Comparison of ENCODE assay signal across 23 mouse cellular contexts in the genomic region with DNA sequence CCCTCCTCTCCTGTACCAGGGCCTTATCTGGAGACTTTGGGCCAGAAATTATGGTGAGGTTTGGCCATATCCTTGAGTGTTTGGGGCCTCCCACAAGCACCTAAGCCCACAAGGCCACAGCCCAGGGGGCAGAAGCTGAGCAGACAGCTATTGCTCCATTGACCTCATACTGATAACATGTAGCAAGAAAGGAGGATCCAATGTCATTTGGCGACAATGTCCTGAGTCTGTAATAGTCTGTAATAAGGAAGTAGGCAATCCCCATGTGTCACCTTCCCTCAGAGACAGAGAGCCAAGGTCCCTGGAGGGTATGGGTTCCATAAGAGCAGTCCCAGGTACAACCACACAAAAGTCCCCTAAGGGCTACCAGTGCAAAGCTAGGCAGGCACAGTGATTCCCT. TPM values are rescaled to one million over a fixed set of nuclear protein-coding genes. Genes with fewer than 3 reads are reported as not detected.
DNase-seq lines count a peak whose midpoint lies in the region; ATAC-seq and TF ChIP-seq lines count a peak whose summit lies in the region.
"Had no signal": no experiment of that assay in that cellular context is flagged by ENCODE, and none has a peak within 500 bp of the region (broad histone marks: within the 10 kb centered on the region; RNA-seq: fewer than 3 reads in every experiment).

No protein-coding gene starts in this region.

- H3K36me3 ChIP-seq in intestine, embryonic 16.5 days (ENCODE audit: control insufficient read depth, insufficient read depth, low read length), result no peaks in the 10 kb centered on the region
- H3K36me3 ChIP-seq in midbrain, embryonic 16.5 days (ENCODE audit: control insufficient read depth, insufficient read depth, low read length), result no peaks in the 10 kb centered on the region
- H3K36me3 ChIP-seq: heart, embryonic 12.5 days; midbrain, embryonic 12.5 days; neural tube, embryonic 12.5 days had no signal

- peaks cover 7% of the 10 kb centered on the region for H3K4me1 ChIP-seq in intestine, embryonic 16.5 days (ENCODE audit: control insufficient read depth, insufficient read depth, low read length)
- H3K4me1 ChIP-seq in midbrain, embryonic 16.5 days (ENCODE audit: control insufficient read depth, insufficient read depth, low read length), result no peaks in the 10 kb centered on the region
- H3K4me1 ChIP-seq: forebrain, embryonic 13.5 days; midbrain, embryonic 12.5 days; neural tube, embryonic 12.5 days had no signal

- H3K27ac ChIP-seq in layer of hippocampus, adult 2 months, result peak overlapping the region; percentile 80
- peak overlapping the region; percentile 72 for H3K27ac ChIP-seq in intestine, embryonic 16.5 days (ENCODE audit: low read length)
- H3K27ac ChIP-seq in midbrain, embryonic 16.5 days (ENCODE audit: low read length), result no peak overlapping the region
- H3K27ac ChIP-seq: forebrain, embryonic 13.5 days; liver, embryonic 12.5 days; midbrain, embryonic 12.5 days; neural tube, embryonic 12.5 days had no signal

- no peak overlapping the region for H3K4me2 ChIP-seq in intestine, embryonic 16.5 days (ENCODE audit: low read depth, low read length)
- H3K4me2 ChIP-seq in midbrain, embryonic 16.5 days (ENCODE audit: low read length), result no peak overlapping the region
- H3K4me2 ChIP-seq: forebrain, embryonic 13.5 days; heart, embryonic 12.5 days; liver, embryonic 12.5 days; midbrain, embryonic 12.5 days; neural tube, embryonic 12.5 days had no signal

- H3K9me3 ChIP-seq in intestine, embryonic 16.5 days (ENCODE audit: control insufficient read depth, low read length), result no peaks in the 10 kb centered on the region
- H3K9me3 ChIP-seq in midbrain, embryonic 16.5 days (replicated peaks; ENCODE audit: control insufficient read depth, low read length, poor library complexity, severe bottlenecking), result no peaks in the 10 kb centered on the region
- H3K9me3 ChIP-seq: forebrain, embryonic 13.5 days; heart, embryonic 12.5 days; liver, embryonic 12.5 days; midbrain, embryonic 12.5 days; neural tube, embryonic 12.5 days had no signal

- DNase-seq in adrenal gland, adult 8-10 months, result peak; percentile 64
- no peak for DNase-seq in adrenal gland, postnatal 25 days
- DNase-seq in layer of hippocampus, adult 2 months (ENCODE audit: low spot score in 2 of 2), result no peak
- DNase-seq in layer of hippocampus, adult 8-10 months (ENCODE audit: low spot score in 2 of 2), result no peak
- DNase-seq in urinary bladder, adult 18-20 months (ENCODE audit: low spot score in 2 of 2), result no peak
- DNase-seq: adrenal gland, postnatal 10 days; cerebellum, adult 8-10 months; cerebellum, postnatal 36 days; heart, adult 11 months; heart, postnatal 10 days; kidney, postnatal 4 days; lung, adult 18-20 months; lung, postnatal 10 days; retina, postnatal 1 day; right cerebral cortex, postnatal 25 days had no signal

- peak; percentile 83 for ATAC-seq in intestine, embryonic 16.5 days
- no peak for ATAC-seq in midbrain, embryonic 16.5 days
- ATAC-seq: CD4-positive, CD25-positive, alpha-beta regulatory T cell, adult 4 months; forebrain, embryonic 13.5 days; liver, embryonic 12.5 days had no signal

- no peak overlapping the region for H3K4me3 ChIP-seq in layer of hippocampus, adult 2 months
- H3K4me3 ChIP-seq in intestine, embryonic 16.5 days (ENCODE audit: low read length), result no peak overlapping the region
- no peak overlapping the region for H3K4me3 ChIP-seq in midbrain, embryonic 16.5 days (ENCODE audit: low read depth, low read length)
- H3K4me3 ChIP-seq: forebrain, embryonic 13.5 days; heart, embryonic 12.5 days; liver, embryonic 12.5 days; midbrain, embryonic 12.5 days; neural tube, embryonic 12.5 days had no signal

- H3K27me3 ChIP-seq in intestine, embryonic 16.5 days (replicated peaks; ENCODE audit: control insufficient read depth, insufficient read depth, low read length), result no peaks in the 10 kb centered on the region
- H3K27me3 ChIP-seq in midbrain, embryonic 16.5 days (ENCODE audit: control insufficient read depth, insufficient read depth, low read depth, low read length), result peaks cover 2% of the 10 kb centered on the region; the same call in 1 of the 2 replicates

- no peak for TF ChIP-seq CTCF in layer of hippocampus, adult 2 months (conservative IDR thresholded peaks at IDR 0.05)

- H3K9ac ChIP-seq in intestine, embryonic 16.5 days (ENCODE audit: low read depth, low read length), result peak overlapping the region; percentile 27; the same call in 1 of the 2 replicates
- H3K9ac ChIP-seq in midbrain, embryonic 16.5 days (ENCODE audit: low read depth, low read length), result no peak overlapping the region
- H3K9ac ChIP-seq: forebrain, embryonic 13.5 days; heart, embryonic 12.5 days; liver, embryonic 12.5 days; midbrain, embryonic 12.5 days; neural tube, embryonic 12.5 days had no signal

- WGBS in intestine, embryonic 16.5 days, result 44% methylated on average over 1 of the region's 1 CpGs
- 97% methylated on average over 1 of the region's 1 CpGs for WGBS in midbrain, embryonic 16.5 days

RNA-seq across cellular contexts. Expression of gene Prodh, which starts 7.7 kb away (rescaled TPM):
- total RNA-seq in adrenal gland, adult 8-10 months (2022), result 10 to 100 TPM; 24.3 to 64.6 (median 44.3) TPM
- total RNA-seq in adrenal gland, postnatal 25 days (2021), result 41.8 and 67.7 TPM in 2 replicates
- total RNA-seq in layer of hippocampus, adult 2 months (2021), result 10 to 100 TPM; 45.1 to 48.2 TPM
- 10 to 100 TPM; 39.8 to 45.6 (median 40.5) TPM for total RNA-seq in layer of hippocampus, adult 8-10 months (2022)
- polyA plus RNA-seq in intestine, embryonic 16.5 days (2015; fragmentation: Nextera tagmentation; extraction: Ambion mirVana), result 20.1 and 24.4 TPM in 2 replicates
- 3.6 and 4.1 TPM in 2 replicates for polyA plus RNA-seq in midbrain, embryonic 16.5 days (2015; fragmentation: Nextera tagmentation; extraction: Ambion mirVana)

RNA-seq across cellular contexts. Expression of gene Dgcr6, which starts 29.6 kb away (rescaled TPM):
- total RNA-seq in adrenal gland, adult 8-10 months (2022), result 10 to 100 TPM; 63.2 to 80.9 (median 74.1) TPM
- 71.9 and 82.3 TPM in 2 replicates for total RNA-seq in adrenal gland, postnatal 25 days (2021)
- total RNA-seq in layer of hippocampus, adult 2 months (2021), result 10 to 100 TPM; 70.3 to 73.8 TPM
- total RNA-seq in layer of hippocampus, adult 8-10 months (2022), result 10 to 100 TPM; 72.9 to 89.1 (median 76.9) TPM
- polyA plus RNA-seq in intestine, embryonic 16.5 days (2015; fragmentation: Nextera tagmentation; extraction: Ambion mirVana), result 77.0 and 77.1 TPM in 2 replicates
- polyA plus RNA-seq in midbrain, embryonic 16.5 days (2015; fragmentation: Nextera tagmentation; extraction: Ambion mirVana), result 155 and 157 TPM in 2 replicates

RNA-seq across cellular contexts. Expression of gene Rtn4r, which starts 45.2 kb away (rescaled TPM):
- total RNA-seq in adrenal gland, adult 8-10 months (2022), result under 1 TPM in 3 of 4 experiments, not detected in 1; 0.14 to 0.30 (median 0.23) TPM
- total RNA-seq in adrenal gland, postnatal 25 days (2021), result not detected in 2 replicates
- total RNA-seq in layer of hippocampus, adult 2 months (2021), result 100 to 1,000 TPM; 106 to 111 TPM
- total RNA-seq in layer of hippocampus, adult 8-10 months (2022), result 10 to 100 TPM; 96.1 to 98.8 (median 97.6) TPM
- polyA plus RNA-seq in intestine, embryonic 16.5 days (2015; fragmentation: Nextera tagmentation; extraction: Ambion mirVana), result 0.73 and 2.4 TPM in 2 replicates
- 26.6 and 29.7 TPM in 2 replicates for polyA plus RNA-seq in midbrain, embryonic 16.5 days (2015; fragmentation: Nextera tagmentation; extraction: Ambion mirVana)
- polyA plus RNA-seq: CD4-positive, CD25-positive, alpha-beta regulatory T cell, adult 4 months had no signal

Comparison
In these comparisons a context has a peak if more than half of its experiments do, and no peak if none do; other contexts are left out.
1. RNA of gene Rtn4r, which starts 45.2 kb away (total RNA-seq): 106 to 111 TPM in layer of hippocampus, adult 2 months and 96.1 to 98.8 TPM in layer of hippocampus, adult 8-10 months; 0.14 to 0.30 TPM in adrenal gland, adult 8-10 months and not detected in adrenal gland, postnatal 25 days; every median in the first group is over 10 times any median in the second.